Mouse (Mus musculus) erythroblast, embryonic 14.5 days (primary cell): ENCODE data around the gene Lrrc8c.

ENCODE experiments used
- GATA1 ChIP-seq: IDR thresholded peaks from 2 replicates; pipeline ENCODE4 v1.6.1; 2012; ENCODE audit warnings: low read length, inconsistent platforms, mixed read lengths
- TAL1 ChIP-seq: IDR thresholded peaks from 3 replicates; pipeline ENCODE4 v1.6.1; 2012; ENCODE audit warnings: low read length, inconsistent platforms, mixed read lengths

DNA sequence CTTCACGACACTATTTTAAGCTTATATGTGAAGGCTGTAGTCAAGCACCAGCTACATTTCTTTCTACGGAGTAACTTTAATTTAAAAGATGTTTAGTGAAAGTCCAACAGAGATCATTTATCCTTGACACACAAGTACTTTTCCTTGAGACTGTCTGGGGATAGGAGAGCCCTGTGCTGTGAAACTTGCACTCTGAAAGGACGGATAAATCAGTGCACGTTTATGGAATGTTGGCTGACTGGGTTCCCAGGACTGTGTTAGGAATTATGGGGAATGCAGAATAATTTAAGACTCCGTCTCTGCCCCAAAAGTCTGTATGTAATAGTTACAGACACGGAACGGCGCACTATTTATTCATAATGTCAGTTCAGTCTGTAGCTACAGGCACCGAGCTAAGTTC, 74.4 kb downstream of the Lrrc8c start:
- no peak for TF ChIP-seq GATA1
- no peak for TF ChIP-seq TAL1
